Mouse (Mus musculus) cerebellum, adult 2 months (tissue): Measurements from ENCODE around the gene Polr1a.

Source experiments
- CTCF ChIP-seq: fragments of 200-500 bp; IDR thresholded peaks from 2 replicates; pipeline ENCODE4 v1.5.1; 2011; ENCODE audit warnings: low read depth, mild to moderate bottlenecking, control low read depth, low read length, moderate library complexity, borderline replicate concordance; ENCODE audit not compliant: insufficient read depth
- POLR2A ChIP-seq: fragments of 200-500 bp; IDR thresholded peaks from 2 replicates; pipeline ENCODE4 v1.6.1; 2011; ENCODE audit warnings: low read length, control low read depth, borderline replicate concordance; ENCODE audit not compliant: insufficient read depth

- TF ChIP-seq CTCF (no peak), POLR2A (no peak)
Measured at GRCm38 (mm10) chr6:71877965-71878760, 30.7 kb upstream of the Polr1a start.
